Mouse (Mus musculus) CH12.LX (cell line): ENCODE results near the gene Serpinb1a. TPM values are rescaled to one million over a fixed set of nuclear protein-coding genes. Genes with fewer than 3 reads are reported as not detected.

Experiments used
- DNase-seq: peaks from one replicate; pipeline ENCODE4 v3.0.0-alpha.2; 2013; ENCODE audit errors: extremely low read depth
- H3K27ac ChIP-seq: 2 replicates; pipeline ENCODE4 v1.5.1; 2012; ENCODE audit warnings: low read depth, mild to moderate bottlenecking, control low read depth, moderate library complexity; ENCODE audit not compliant: insufficient read depth
- H3K27me3 ChIP-seq: replicated peaks from 2 replicates; pipeline ENCODE3; 2012; ENCODE audit warnings: inconsistent platforms
- H3K36me3 ChIP-seq, 2 experiments: replicated peaks in 1 of 2; 2 replicates each; pipeline versions ENCODE3 to v1.6.1; 2012; ENCODE audit warnings: inconsistent platforms in 1 of 2, low read length in 1 of 2, mild to moderate bottlenecking in 1 of 2, mixed read lengths in 1 of 2, moderate library complexity in 1 of 2; ENCODE audit not compliant: control insufficient read depth in 1 of 2, insufficient read depth in 1 of 2
- H3K4me1 ChIP-seq, 2 experiments: 2 replicates each; pipeline ENCODE4 v1.6.1; 2012; ENCODE audit warnings: inconsistent platforms in 1 of 2, moderate library complexity in 1 of 2; ENCODE audit not compliant: insufficient read depth in 2 of 2, control insufficient read depth in 1 of 2
- H3K4me2 ChIP-seq: 2 replicates; pipeline ENCODE4 v1.6.1; 2012; ENCODE audit warnings: low read depth, mild to moderate bottlenecking, control low read depth; ENCODE audit not compliant: poor library complexity, insufficient read depth, severe bottlenecking
- H3K4me3 ChIP-seq, 3 experiments: fragments of 150-350 bp in 1 of 3; sonication (generic) in 1 of 3; replicated peaks in 1 of 3; 2 replicates each; pipeline versions ENCODE3 to v1.5.1; 2011 to 2012; ENCODE audit warnings: low read depth in 2 of 3, low read length in 2 of 3, mild to moderate bottlenecking in 2 of 3, moderate library complexity in 2 of 3, control low read depth in 1 of 3, improper control_type of control experiment in 1 of 3, inconsistent platforms in 1 of 3, mixed read lengths in 1 of 3; ENCODE audit not compliant: poor library complexity in 1 of 3
- H3K79me2 ChIP-seq: replicated peaks from 2 replicates; pipeline ENCODE4 v1.6.1; 2012; ENCODE audit warnings: mild to moderate bottlenecking, moderate library complexity; ENCODE audit not compliant: control insufficient read depth, poor library complexity, insufficient read depth, severe bottlenecking; ENCODE audit errors: extremely low read depth
- H3K9ac ChIP-seq: 2 replicates; pipeline ENCODE4 v1.6.1; 2012; ENCODE audit warnings: low read depth, mild to moderate bottlenecking, control low read depth, moderate library complexity; ENCODE audit not compliant: insufficient read depth
- H3K9me3 ChIP-seq: replicated peaks from 2 replicates; pipeline ENCODE3; 2012; ENCODE audit warnings: low read length, inconsistent platforms, mixed read lengths
- BHLHE40 ChIP-seq: IDR thresholded peaks from 2 replicates; pipeline ENCODE4 v1.6.1; 2011; ENCODE audit warnings: mild to moderate bottlenecking, low read depth, low read length, improper control_type of control experiment
- CHD1 ChIP-seq: IDR thresholded peaks from 2 replicates; pipeline ENCODE4 v1.6.1; 2012; ENCODE audit warnings: low read depth, low read length, improper control_type of control experiment, inconsistent platforms
- CHD2 ChIP-seq: IDR thresholded peaks from 2 replicates; pipeline ENCODE4 v1.6.1; 2011; ENCODE audit warnings: low read length, improper control_type of control experiment
- CTCF ChIP-seq, 2 experiments: IDR thresholded peaks in 1 of 2; conservative IDR thresholded peaks in 1 of 2; 2 replicates each; pipeline ENCODE4 v1.5.1; 2011 to 2012; ENCODE audit warnings: low read depth in 2 of 2, low read length in 2 of 2, improper control_type of control experiment in 1 of 2, inconsistent platforms in 1 of 2, mild to moderate bottlenecking in 1 of 2, moderate library complexity in 1 of 2
- E2F4 ChIP-seq: IDR thresholded peaks from 2 replicates; pipeline ENCODE4 v1.6.1; 2011; ENCODE audit warnings: low read depth, low read length, improper control_type of control experiment; ENCODE audit not compliant: insufficient replicate concordance
- ELF1 ChIP-seq: IDR thresholded peaks from 2 replicates; pipeline ENCODE4 v1.6.1; 2014; ENCODE audit warnings: low read depth, mild to moderate bottlenecking, inconsistent platforms, low read length, improper control_type of control experiment
- EP300 ChIP-seq: IDR thresholded peaks from 2 replicates; pipeline ENCODE4 v1.6.1; 2011; ENCODE audit warnings: low read length, improper control_type of control experiment
- ETS1 ChIP-seq: conservative IDR thresholded peaks from 2 replicates; pipeline ENCODE4 v1.6.1; 2012; ENCODE audit warnings: low read depth, mild to moderate bottlenecking, inconsistent platforms, low read length, improper control_type of control experiment, moderate library complexity
- GABPA ChIP-seq: IDR thresholded peaks from 2 replicates; pipeline ENCODE4 v1.6.1; 2012; ENCODE audit warnings: low read depth, low read length, improper control_type of control experiment, inconsistent platforms; ENCODE audit not compliant: insufficient replicate concordance
- HCFC1 ChIP-seq: IDR thresholded peaks from 2 replicates; pipeline ENCODE4 v1.6.1; 2012; ENCODE audit warnings: low read depth, mild to moderate bottlenecking, inconsistent platforms, low read length, improper control_type of control experiment
- IRF4 ChIP-seq: IDR thresholded peaks from 2 replicates; pipeline ENCODE4 v1.6.1; 2014; ENCODE audit warnings: low read depth, mild to moderate bottlenecking, inconsistent platforms, low read length, improper control_type of control experiment
- JUN ChIP-seq: IDR thresholded peaks from 2 replicates; pipeline ENCODE4 v1.6.1; 2011; ENCODE audit warnings: low read depth, mild to moderate bottlenecking, low read length, improper control_type of control experiment, moderate library complexity; ENCODE audit not compliant: insufficient read depth
- JUND ChIP-seq: conservative IDR thresholded peaks from 2 replicates; pipeline ENCODE4 v1.6.1; 2011; ENCODE audit warnings: low read depth, low read length, improper control_type of control experiment
- KAT2A ChIP-seq: IDR thresholded peaks from 2 replicates; pipeline ENCODE4 v1.6.1; 2012; ENCODE audit warnings: low read length, improper control_type of control experiment, inconsistent platforms; ENCODE audit not compliant: insufficient replicate concordance
- MAFK ChIP-seq: IDR thresholded peaks from 2 replicates; pipeline ENCODE4 v1.6.1; 2011; ENCODE audit warnings: low read length, improper control_type of control experiment; ENCODE audit not compliant: insufficient replicate concordance
- MAX ChIP-seq: IDR thresholded peaks from 2 replicates; pipeline ENCODE4 v1.6.1; 2011; ENCODE audit warnings: low read length, improper control_type of control experiment
- MAZ ChIP-seq: IDR thresholded peaks from 2 replicates; pipeline ENCODE4 v1.6.1; 2012; ENCODE audit warnings: low read depth, mild to moderate bottlenecking, inconsistent platforms, low read length, improper control_type of control experiment, moderate library complexity
- MYC ChIP-seq: IDR thresholded peaks from 2 replicates; pipeline ENCODE4 v1.6.1; 2011; ENCODE audit warnings: low read depth, mild to moderate bottlenecking, improper control_type of control experiment, low read length
- NRF1 ChIP-seq: IDR thresholded peaks from 2 replicates; pipeline ENCODE4 v1.6.1; 2014; ENCODE audit warnings: low read depth, mild to moderate bottlenecking, inconsistent platforms, low read length, improper control_type of control experiment, moderate library complexity
- PAX5 ChIP-seq: IDR thresholded peaks from 2 replicates; pipeline ENCODE4 v1.6.1; 2012; ENCODE audit warnings: low read length, inconsistent platforms, mixed read lengths
- POLR2A ChIP-seq: IDR thresholded peaks from 2 replicates; pipeline ENCODE4 v1.6.1; 2011; ENCODE audit warnings: low read depth, mild to moderate bottlenecking, improper control_type of control experiment, low read length
- SIN3A ChIP-seq: IDR thresholded peaks from 2 replicates; pipeline ENCODE4 v1.6.1; 2012; ENCODE audit warnings: low read length, improper control_type of control experiment, inconsistent platforms
- SMC3 ChIP-seq: IDR thresholded peaks from 2 replicates; pipeline ENCODE4 v1.6.1; 2011; ENCODE audit warnings: low read depth, low read length, improper control_type of control experiment
- TBP ChIP-seq: conservative IDR thresholded peaks from 2 replicates; pipeline ENCODE4 v1.6.1; 2011; ENCODE audit warnings: low read depth, low read length, improper control_type of control experiment
- TCF12 ChIP-seq: IDR thresholded peaks from 2 replicates; pipeline ENCODE4 v1.6.1; 2014; ENCODE audit warnings: low read depth, mild to moderate bottlenecking, inconsistent platforms, low read length, improper control_type of control experiment
- UBTF ChIP-seq: IDR thresholded peaks from 2 replicates; pipeline ENCODE4 v1.6.1; 2012; ENCODE audit warnings: low read depth, mild to moderate bottlenecking, inconsistent platforms, low read length, improper control_type of control experiment, moderate library complexity
- USF1 ChIP-seq: IDR thresholded peaks from 2 replicates; pipeline ENCODE4 v1.6.1; 2014; ENCODE audit warnings: low read depth, mild to moderate bottlenecking, inconsistent platforms, low read length, improper control_type of control experiment
- USF2 ChIP-seq: conservative IDR thresholded peaks from 2 replicates; pipeline ENCODE4 v1.6.1; 2011; ENCODE audit warnings: low read depth, low read length, improper control_type of control experiment
- ZMIZ1 ChIP-seq: IDR thresholded peaks from 2 replicates; pipeline ENCODE4 v1.6.1; 2012; ENCODE audit warnings: low read depth, mild to moderate bottlenecking, inconsistent platforms, low read length, improper control_type of control experiment
- ZNF384 ChIP-seq: IDR thresholded peaks from 2 replicates; pipeline ENCODE4 v1.6.1; 2012; ENCODE audit warnings: low read depth, low read length, improper control_type of control experiment, inconsistent platforms
- dilution Hi-C: fragments of 300-500 bp; cut with MboI; formaldehyde crosslinking; loops from 2 replicates; pipeline ENCODE4 v1.14.3; 2020; ENCODE audit warnings: low sequenced_read_pairs; ENCODE audit not compliant: extremely low pct_unique_long_range_greater_than_20kb, extremely low pct_ligation_motif_present
- in situ Hi-C: fragments of 300-500 bp; cut with MboI; formaldehyde crosslinking; loops from 3 replicates; pipeline ENCODE4 v1.14.3; 2019; ENCODE audit warnings: low sequenced_read_pairs, low pct_ligation_motif_present, low pct_unique_long_range_greater_than_20kb, mixed read lengths
- polyA plus RNA-seq: library from polyadenylated mRNA; unstranded; fragments of >175 nt; gene quantifications from 2 replicates; pipeline ENCODE4 v1.2.1, GENCODE M21; 2012; ENCODE audit warnings: low read depth; ENCODE audit not compliant: insufficient read length
- total RNA-seq, 2 experiments: library from RNA; depleted of rRNA; stranded (reverse); fragments of 300-350 nt in 1 of 2; fragments of >200 nt in 1 of 2; gene quantifications; 2 replicates each; pipeline ENCODE4 v1.2.3; 2012 to 2014

Gene Serpinb1a
- total and polyA plus RNA-seq, 3 experiments, result 2.5 to 23.0 (median 9.3) TPM

DNA sequence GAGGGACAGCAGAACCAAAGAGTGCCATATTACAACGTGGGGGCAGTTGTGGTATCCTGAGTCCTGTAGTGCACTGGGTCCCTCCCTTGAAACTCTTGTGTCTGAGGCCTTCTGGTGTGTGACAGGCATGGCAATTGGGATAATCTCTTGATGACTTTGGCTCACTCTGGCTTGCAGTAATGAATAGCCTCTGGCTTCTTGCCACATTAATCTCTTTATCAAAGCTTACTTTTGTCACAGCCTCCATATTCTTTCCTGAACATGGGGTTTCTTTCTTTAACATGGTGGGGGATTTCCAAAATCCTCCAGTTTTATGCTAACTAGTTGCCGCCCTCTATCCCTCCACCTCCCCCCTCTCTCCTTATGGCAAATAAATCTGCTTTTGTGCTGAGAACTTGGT is 2.1 kb upstream of the Serpinb1a start:
- Histone ChIP-seq H3K27ac (no peak overlapping the region), H3K9me3 (no peaks in the 10 kb centered on the region), H3K4me2 (no peak overlapping the region), H3K9ac (no peak overlapping the region), H3K4me3 (no peak overlapping the region), H3K36me3 (no peaks in the 10 kb centered on the region), H3K79me2 (no peaks in the 10 kb centered on the region), H3K27me3 (peaks cover 6% of the 10 kb centered on the region), H3K4me1 (peaks cover 5 to 38% of the 10 kb centered on the region in 2 experiments; a peak in 3 of 4 replicates)
- DNase-seq, result no peak
- dilution Hi-C loops (no loop called here), in situ Hi-C loops (loop anchor here (10.0 to 25.0 kb wide), 2 partner anchors 52 to 1059 kb away; partner anchors contain the start of gene Serpinb6c)
- TF ChIP-seq JUND (no peak), CHD1 (no peak), TCF12 (no peak), SIN3A (no peak), ETS1 (no peak), TBP (no peak), MAZ (no peak), NRF1 (no peak), MYC (no peak), MAFK (no peak), ZNF384 (no peak), ZMIZ1 (no peak), EP300 (no peak), HCFC1 (no peak), USF2 (no peak), MAX (no peak)

DNA sequence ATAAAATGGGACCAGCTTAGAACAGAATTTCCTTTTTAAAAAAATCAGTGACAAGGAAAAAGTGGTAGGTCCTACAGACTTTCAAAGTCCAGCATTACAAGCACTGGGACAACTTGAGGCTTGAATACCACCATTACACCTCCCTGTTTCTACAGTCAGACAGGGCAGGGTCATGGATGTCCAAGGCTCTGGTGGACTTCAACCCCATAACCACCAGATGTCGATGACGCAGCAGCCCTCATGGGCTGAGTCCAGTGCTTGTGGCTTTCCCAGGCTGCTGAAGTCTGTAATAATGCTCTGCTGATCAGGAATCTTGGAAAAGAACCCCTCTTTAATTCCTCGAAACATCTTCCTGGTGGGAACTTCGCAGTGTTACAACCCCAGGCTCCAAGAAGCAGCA is 1.6 kb upstream of the Serpinb1a start:
- in situ Hi-C loops, result loop anchor here (10.0 to 25.0 kb wide), 2 partner anchors 52 to 1060 kb away; partner anchors contain the start of gene Serpinb6c
- no peaks in the 10 kb centered on the region for H3K36me3 ChIP-seq
- no peaks in the 10 kb centered on the region for H3K9me3 ChIP-seq
- H3K79me2 ChIP-seq, result no peaks in the 10 kb centered on the region
- peaks cover 5 to 38% of the 10 kb centered on the region in 2 experiments; a peak in 3 of 4 replicates for H3K4me1 ChIP-seq
- TF ChIP-seq BHLHE40 (no peak), ELF1 (no peak), MAX (no peak), NRF1 (no peak), SMC3 (no peak), IRF4 (no peak), JUN (no peak), E2F4 (no peak), USF1 (no peak), CHD2 (no peak), KAT2A (no peak), UBTF (no peak), POLR2A (no peak), USF2 (no peak), CHD1 (no peak), GABPA (no peak), CTCF (conservative IDR thresholded peaks at IDR 0.05 in 1 of 2, IDR thresholded peaks at IDR 0.05 in 1 of 2; ENCODE audit: low read depth in 2 of 2, low read length in 2 of 2) (no peak), PAX5 (no peak)
- TF ChIP-seq, all 38 proteins: peak for 0
- H3K27ac ChIP-seq, result no peak overlapping the region
- H3K27me3 ChIP-seq, result peaks cover 6% of the 10 kb centered on the region
- dilution Hi-C loops, result no loop called here
- no peak overlapping the region for H3K4me3 ChIP-seq
- no peak overlapping the region for H3K4me2 ChIP-seq
- DNase-seq, result no peak
- no peak overlapping the region for H3K9ac ChIP-seq
